Mouse (Mus musculus): Measurements from ENCODE around the gene E4f1. TPM values are rescaled to one million over a fixed set of nuclear protein-coding genes. Genes with fewer than 3 reads are reported as not detected.

The E4f1 gene
- total RNA-seq, 2 experiments from 2014 or later, result 13.6 to 27.5 TPM

- ATAC-seq (replicated peaks; ENCODE audit: poor library complexity), result no peak
These were observed 45.6 kb downstream of the E4f1 start for GRCm38 (mm10) chr17:24424489-24424888.

- no peak for ATAC-seq (replicated peaks; ENCODE audit: poor library complexity)
These were observed 47.0 kb downstream of the E4f1 start for GRCm38 (mm10) chr17:24423114-24423513.

- ATAC-seq (replicated peaks; ENCODE audit: poor library complexity), result no peak
These were observed 54.0 kb downstream of the E4f1 start for GRCm38 (mm10) chr17:24416051-24416652.

- ATAC-seq (replicated peaks; ENCODE audit: poor library complexity), result peak; percentile 7; the same call in 1 of the 2 replicates
These were observed 55.1 kb downstream of the E4f1 start for GRCm38 (mm10) chr17:24415011-24415410.

- peak; percentile 85 for ATAC-seq (replicated peaks; ENCODE audit: poor library complexity)
These were observed 55.7 kb downstream of the E4f1 start, which contains the start of gene Rnps1 for GRCm38 (mm10) chr17:24414230-24414976. TSS of gene Rnps1 (plus strand) at chr17:24414565.

- ATAC-seq (replicated peaks; ENCODE audit: poor library complexity), result peak; percentile 17
These were observed 56.4 kb downstream of the E4f1 start for GRCm38 (mm10) chr17:24413557-24414211.

- ATAC-seq (replicated peaks; ENCODE audit: poor library complexity), result no peak
These were observed 62.9 kb downstream of the E4f1 start for GRCm38 (mm10) chr17:24407116-24407803.

- ATAC-seq (replicated peaks; ENCODE audit: poor library complexity), result no peak
These were observed 67.7 kb downstream of the E4f1 start for GRCm38 (mm10) chr17:24402371-24402770.

- no peak for ATAC-seq (replicated peaks; ENCODE audit: poor library complexity)
These were observed 75.7 kb downstream of the E4f1 start for GRCm38 (mm10) chr17:24394456-24394855.

Other genes with a start within 250 kb of the E4f1 start
- 7.8 and 10.2 TPM in 2 replicates for gene Tedc2, start 249.5 kb downstream of the E4f1 start, total RNA-seq (2015)
- 13.9 and 16.2 TPM in 2 replicates for gene Tedc2, start 249.5 kb downstream of the E4f1 start, total RNA-seq (2017)
- gene Ccnf, start 218.8 kb downstream of the E4f1 start, total RNA-seq (2015), result 21.2 and 22.7 TPM in 2 replicates
- gene Ccnf, start 218.8 kb downstream of the E4f1 start, total RNA-seq (2017), result 27.4 and 40.3 TPM in 2 replicates
- gene Abca17, start 119.2 kb downstream of the E4f1 start, total RNA-seq (2015), result 0.24 TPM in 1 of 2 replicates, not detected in the other
- 0.03 TPM in 1 of 2 replicates, not detected in the other for gene Abca17, start 119.2 kb downstream of the E4f1 start, total RNA-seq (2017)
- gene Abca3, start 118.4 kb downstream of the E4f1 start, total RNA-seq (2015), result 18.6 and 20.4 TPM in 2 replicates
- gene Abca3, start 118.4 kb downstream of the E4f1 start, total RNA-seq (2017), result 13.8 and 15.5 TPM in 2 replicates
- 143 and 154 TPM in 2 replicates for gene Rnps1, start 55.7 kb downstream of the E4f1 start, total RNA-seq (2015)
- gene Rnps1, start 55.7 kb downstream of the E4f1 start, total RNA-seq (2017), result 187 and 191 TPM in 2 replicates
- 58.5 and 67.8 TPM in 2 replicates for gene Eci1, start 43.7 kb downstream of the E4f1 start, total RNA-seq (2015)
- 27.7 and 32.6 TPM in 2 replicates for gene Eci1, start 43.7 kb downstream of the E4f1 start, total RNA-seq (2017)
- gene Dnase1l2, start 27.2 kb downstream of the E4f1 start, total RNA-seq (2015), result 0.94 and 3.5 TPM in 2 replicates
- 2.9 and 4.0 TPM in 2 replicates for gene Dnase1l2, start 27.2 kb downstream of the E4f1 start, total RNA-seq (2017)
- 25.4 and 26.4 TPM in 2 replicates for gene Pgp, start 79 bp upstream of the E4f1 start, total RNA-seq (2015)
- 16.6 and 21.5 TPM in 2 replicates for gene Pgp, start 79 bp upstream of the E4f1 start, total RNA-seq (2017)
- 0.35 and 0.81 TPM in 2 replicates for gene Bricd5, start 3.6 kb upstream of the E4f1 start, total RNA-seq (2015)
- not detected in 2 replicates for gene Bricd5, start 3.6 kb upstream of the E4f1 start, total RNA-seq (2017)
- 9.2 TPM in 2 replicates for gene Mlst8, start 8.8 kb upstream of the E4f1 start, total RNA-seq (2015)
- 14.9 and 28.9 TPM in 2 replicates for gene Mlst8, start 8.8 kb upstream of the E4f1 start, total RNA-seq (2017)
- not detected in 2 replicates for gene Caskin1, start 18.3 kb upstream of the E4f1 start, total RNA-seq (2015)
- gene Caskin1, start 18.3 kb upstream of the E4f1 start, total RNA-seq (2017), result not detected in 2 replicates
- 50.9 and 54.7 TPM in 2 replicates for gene Traf7, start 57.6 kb upstream of the E4f1 start, total RNA-seq (2015)
- gene Traf7, start 57.6 kb upstream of the E4f1 start, total RNA-seq (2017), result 91.7 and 98.9 TPM in 2 replicates
- gene Rab26, start 63.9 kb upstream of the E4f1 start, total RNA-seq (2015), result 0.12 and 0.17 TPM in 2 replicates
- 0.14 and 0.71 TPM in 2 replicates for gene Rab26, start 63.9 kb upstream of the E4f1 start, total RNA-seq (2017)
- gene Pkd1, start 79.5 kb upstream of the E4f1 start, total RNA-seq (2015), result 7.4 and 10.6 TPM in 2 replicates
- gene Pkd1, start 79.5 kb upstream of the E4f1 start, total RNA-seq (2017), result 6.2 and 15.1 TPM in 2 replicates
- gene Tsc2, start 162.3 kb upstream of the E4f1 start, total RNA-seq (2015), result 64.3 and 66.9 TPM in 2 replicates
- 52.1 and 54.1 TPM in 2 replicates for gene Tsc2, start 162.3 kb upstream of the E4f1 start, total RNA-seq (2017)
- 5.7 and 6.7 TPM in 2 replicates for gene Nthl1, start 162.4 kb upstream of the E4f1 start, total RNA-seq (2015)
- gene Nthl1, start 162.4 kb upstream of the E4f1 start, total RNA-seq (2017), result 12.0 and 13.6 TPM in 2 replicates
- gene Slc9a3r2, start 180.0 kb upstream of the E4f1 start, total RNA-seq (2015), result 1.2 and 2.6 TPM in 2 replicates
- gene Slc9a3r2, start 180.0 kb upstream of the E4f1 start, total RNA-seq (2017), result 1.4 and 1.6 TPM in 2 replicates
- gene Npw, start 188.1 kb upstream of the E4f1 start, total RNA-seq (2015), result not detected in 2 replicates
- not detected in 2 replicates for gene Npw, start 188.1 kb upstream of the E4f1 start, total RNA-seq (2017)
- 25.0 and 29.1 TPM in 2 replicates for gene Zfp598, start 199.4 kb upstream of the E4f1 start, total RNA-seq (2015)
- 21.3 and 22.6 TPM in 2 replicates for gene Zfp598, start 199.4 kb upstream of the E4f1 start, total RNA-seq (2017)
- gene Syngr3, start 219.6 kb upstream of the E4f1 start, total RNA-seq (2015), result not detected in 2 replicates
- gene Syngr3, start 219.6 kb upstream of the E4f1 start, total RNA-seq (2017), result not detected in 2 replicates
- 22.4 and 23.6 TPM in 2 replicates for gene Gfer, start 225.8 kb upstream of the E4f1 start, total RNA-seq (2015)
- 37.2 and 62.7 TPM in 2 replicates for gene Gfer, start 225.8 kb upstream of the E4f1 start, total RNA-seq (2017)
- gene Noxo1, start 225.9 kb upstream of the E4f1 start, total RNA-seq (2015), result 2.6 and 3.4 TPM in 2 replicates
- 1.0 and 1.2 TPM in 2 replicates for gene Noxo1, start 225.9 kb upstream of the E4f1 start, total RNA-seq (2017)
- gene Tbl3, start 237.3 kb upstream of the E4f1 start, total RNA-seq (2015), result 27.6 and 36.8 TPM in 2 replicates
- 41.1 and 45.3 TPM in 2 replicates for gene Tbl3, start 237.3 kb upstream of the E4f1 start, total RNA-seq (2017)
- gene Rnf151, start 247.8 kb upstream of the E4f1 start, total RNA-seq (2015), result 0.20 TPM in 1 of 2 replicates, not detected in the other
- gene Rnf151, start 247.8 kb upstream of the E4f1 start, total RNA-seq (2017), result not detected in 2 replicates
- gene Rps2, start 247.8 kb upstream of the E4f1 start, total RNA-seq (2015), result 5,974 and 6,144 TPM in 2 replicates
- gene Rps2, start 247.8 kb upstream of the E4f1 start, total RNA-seq (2017), result 1,525 and 1,766 TPM in 2 replicates